Mouse (Mus musculus): ENCODE measurements around the gene Stxbp4. TPM values are rescaled to one million over a fixed set of nuclear protein-coding genes. Genes with fewer than 3 reads are reported as not detected.

Gene Stxbp4
- polyA plus RNA-seq, 1 experiment from 2014 or later: 37.4 TPM

DNA sequence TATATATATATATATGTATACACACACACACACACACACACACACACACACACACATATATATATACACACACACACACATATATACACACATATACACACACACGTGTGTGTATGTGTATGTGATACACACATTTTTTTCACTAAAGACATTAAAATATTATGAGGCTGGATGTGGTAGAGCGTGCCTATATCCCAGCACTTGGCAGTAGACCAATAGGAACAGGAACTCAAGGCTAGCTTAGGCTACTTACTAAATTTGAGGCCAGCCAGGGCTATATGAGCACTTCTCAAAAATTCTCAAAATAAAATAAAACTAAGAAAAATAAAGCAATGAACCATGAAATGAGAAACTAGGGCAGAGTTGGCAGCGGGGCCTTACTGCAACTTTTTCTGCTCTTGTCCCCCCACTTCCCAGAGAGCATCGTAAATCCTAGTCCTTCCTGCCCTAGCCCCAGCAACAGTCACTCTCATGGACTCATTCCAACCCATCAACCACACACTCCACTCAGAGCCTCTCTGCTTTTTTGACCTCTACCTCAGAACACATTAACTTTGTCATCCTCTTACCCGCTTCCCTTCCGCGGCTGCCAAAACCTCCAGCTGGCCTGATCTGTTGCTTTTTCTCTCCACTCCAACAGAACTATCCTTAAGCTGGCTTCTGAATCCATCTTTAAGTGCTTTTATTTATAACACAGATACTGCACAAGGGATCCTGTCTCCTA, 60.7 kb downstream of the Stxbp4 start:
- Histone ChIP-seq H3K27ac (no peak overlapping the region), H3K27me3 (ENCODE audit: low read depth, poor library complexity, severe bottlenecking) (no peaks in the 10 kb centered on the region), H3K36me3 (peaks cover 33% of the 10 kb centered on the region), H3K4me1 (no peaks in the 10 kb centered on the region), H3K9me3 (replicated peaks) (no peaks in the 10 kb centered on the region), H3K4me3 (no peak overlapping the region)
- no peak for DNase-seq (ENCODE audit: low spot score)
- WGBS: 92% methylated on average over 7 of the region's 7 CpGs

GRCm38 (mm10) chr11:90576282-90576972, 61.5 kb downstream of the Stxbp4 start:
- Histone ChIP-seq H3K27ac (no peak overlapping the region), H3K36me3 (peaks cover 40% of the 10 kb centered on the region), H3K4me1 (no peaks in the 10 kb centered on the region), H3K9me3 (replicated peaks) (no peaks in the 10 kb centered on the region), H3K4me3 (no peak overlapping the region), H3K27me3 (ENCODE audit: low read depth, poor library complexity, severe bottlenecking) (no peaks in the 10 kb centered on the region)
- 94% methylated on average over 8 of the region's 8 CpGs for WGBS
- DNase-seq (ENCODE audit: low spot score): no peak

DNA sequence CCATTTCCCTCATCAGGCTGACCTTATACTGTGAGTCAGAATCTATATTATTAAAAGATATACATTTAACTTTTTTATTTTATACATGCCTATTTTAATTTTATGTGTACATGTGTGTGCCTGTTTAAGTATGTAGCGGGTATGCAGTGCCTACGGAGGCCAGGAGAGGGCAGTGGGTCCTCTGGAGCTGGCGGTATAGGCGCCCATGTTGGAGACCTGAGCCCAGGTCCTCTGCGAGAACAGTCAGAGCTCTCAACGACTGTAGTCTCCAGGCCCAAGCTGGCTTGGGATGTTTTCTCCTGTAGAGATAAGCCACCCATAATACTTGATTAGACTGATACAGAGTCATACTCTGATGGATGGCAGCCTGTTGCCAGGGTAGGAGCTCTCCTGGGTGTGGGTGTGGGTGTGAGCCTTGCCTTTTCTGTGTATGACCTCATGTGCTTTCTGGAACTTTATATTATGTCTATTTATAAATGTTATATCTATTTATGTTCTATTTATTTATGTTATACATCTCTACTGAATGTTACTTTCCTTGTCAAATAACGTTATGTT, 62.3 kb downstream of the Stxbp4 start:
- no peaks in the 10 kb centered on the region for H3K27me3 ChIP-seq (ENCODE audit: low read depth, poor library complexity, severe bottlenecking)
- H3K36me3 ChIP-seq: peaks cover 48% of the 10 kb centered on the region
- H3K4me1 ChIP-seq: no peaks in the 10 kb centered on the region
- DNase-seq (ENCODE audit: low spot score): no peak
- no peaks in the 10 kb centered on the region for H3K9me3 ChIP-seq (replicated peaks)
- H3K27ac ChIP-seq: no peak overlapping the region
- H3K4me3 ChIP-seq: no peak overlapping the region
- WGBS: 95% methylated on average over 7 of the region's 7 CpGs

- WGBS: 91% methylated on average over 2 of the region's 2 CpGs
- H3K36me3 ChIP-seq: peaks cover 66% of the 10 kb centered on the region
These were observed 67.1 kb downstream of the Stxbp4 start for GRCm38 (mm10) chr11:90570646-90571259.

DNA sequence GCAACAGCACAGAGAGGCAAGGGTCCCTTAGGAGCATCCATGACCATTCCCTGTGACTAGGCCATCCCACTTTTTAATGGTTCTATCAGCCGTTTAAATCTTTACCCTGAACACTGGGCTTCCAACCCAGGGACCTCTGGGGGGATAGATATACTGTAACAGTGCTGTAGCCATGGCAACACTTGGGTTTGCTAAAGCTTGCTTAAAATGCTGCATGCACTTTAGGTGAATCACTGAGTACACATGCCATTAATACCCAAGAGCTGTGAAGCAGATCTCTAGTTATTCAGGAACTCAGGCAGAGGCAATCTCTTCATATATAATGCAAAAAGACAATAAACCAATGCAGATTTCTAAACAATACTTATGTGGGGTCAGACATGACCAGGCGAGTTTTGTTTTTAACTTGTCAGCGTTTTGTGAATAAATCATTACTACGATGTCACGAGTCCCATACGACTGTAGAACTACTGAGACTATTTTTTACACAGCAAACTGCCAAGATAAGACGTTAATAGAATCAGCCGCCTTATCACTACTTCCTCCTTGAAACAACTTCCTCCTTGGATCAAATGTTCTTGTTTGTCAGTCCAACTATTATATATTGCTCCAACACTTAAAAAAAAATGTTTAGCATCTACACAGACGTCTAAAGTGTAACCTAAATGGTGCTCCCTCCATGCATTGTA, 79.4 kb downstream of the Stxbp4 start:
- 88% methylated on average over 9 of the region's 9 CpGs for WGBS
- Histone ChIP-seq H3K9me3 (replicated peaks) (no peaks in the 10 kb centered on the region), H3K27me3 (ENCODE audit: low read depth, poor library complexity, severe bottlenecking) (no peaks in the 10 kb centered on the region), H3K4me3 (no peak overlapping the region), H3K36me3 (peaks cover 12% of the 10 kb centered on the region), H3K4me1 (no peaks in the 10 kb centered on the region), H3K27ac (no peak overlapping the region)
- DNase-seq (ENCODE audit: low spot score): no peak

More at GRCm38 (mm10) chr11:90570646-90571259, 67.1 kb downstream of the Stxbp4 start:
- Histone ChIP-seq H3K9me3 (replicated peaks) (no peaks in the 10 kb centered on the region), H3K27ac (no peak overlapping the region), H3K4me1 (no peaks in the 10 kb centered on the region), H3K4me3 (no peak overlapping the region), H3K27me3 (ENCODE audit: low read depth, poor library complexity, severe bottlenecking) (no peaks in the 10 kb centered on the region)
- no peak for DNase-seq (ENCODE audit: low spot score)

DNA sequence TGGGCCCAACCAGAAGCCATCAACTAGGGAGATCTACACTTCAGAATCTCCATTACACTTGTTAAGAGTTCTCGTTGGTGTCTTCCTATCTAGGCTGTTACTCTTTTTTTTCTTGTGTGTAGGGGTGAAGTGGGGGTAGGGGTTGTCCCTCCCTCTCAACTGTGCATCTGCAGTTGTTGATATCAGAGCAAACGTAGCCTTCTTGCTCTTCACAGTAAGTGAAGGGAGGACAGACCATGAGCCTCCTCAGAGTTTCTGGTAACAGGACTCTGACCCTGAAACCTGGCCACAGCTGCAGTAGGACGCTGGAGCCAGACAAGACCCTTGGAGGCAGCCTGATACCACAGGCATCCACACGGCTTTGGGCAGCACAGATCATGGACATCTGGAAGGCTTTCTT, 81.4 kb downstream of the Stxbp4 start:
- H3K4me3 ChIP-seq: no peak overlapping the region
- no peaks in the 10 kb centered on the region for H3K9me3 ChIP-seq (replicated peaks)
- H3K4me1 ChIP-seq: no peaks in the 10 kb centered on the region
- H3K27me3 ChIP-seq (ENCODE audit: low read depth, poor library complexity, severe bottlenecking): no peaks in the 10 kb centered on the region
- 80% methylated on average over 4 of the region's 4 CpGs for WGBS
- no peak for DNase-seq (ENCODE audit: low spot score)
- peaks cover 10% of the 10 kb centered on the region for H3K36me3 ChIP-seq
- no peak overlapping the region for H3K27ac ChIP-seq

- 61% methylated on average over 5 of the region's 5 CpGs for WGBS
- H3K4me3 ChIP-seq: no peak overlapping the region
These were observed 83.9 kb downstream of the Stxbp4 start for GRCm38 (mm10) chr11:90553963-90554362.

DNA sequence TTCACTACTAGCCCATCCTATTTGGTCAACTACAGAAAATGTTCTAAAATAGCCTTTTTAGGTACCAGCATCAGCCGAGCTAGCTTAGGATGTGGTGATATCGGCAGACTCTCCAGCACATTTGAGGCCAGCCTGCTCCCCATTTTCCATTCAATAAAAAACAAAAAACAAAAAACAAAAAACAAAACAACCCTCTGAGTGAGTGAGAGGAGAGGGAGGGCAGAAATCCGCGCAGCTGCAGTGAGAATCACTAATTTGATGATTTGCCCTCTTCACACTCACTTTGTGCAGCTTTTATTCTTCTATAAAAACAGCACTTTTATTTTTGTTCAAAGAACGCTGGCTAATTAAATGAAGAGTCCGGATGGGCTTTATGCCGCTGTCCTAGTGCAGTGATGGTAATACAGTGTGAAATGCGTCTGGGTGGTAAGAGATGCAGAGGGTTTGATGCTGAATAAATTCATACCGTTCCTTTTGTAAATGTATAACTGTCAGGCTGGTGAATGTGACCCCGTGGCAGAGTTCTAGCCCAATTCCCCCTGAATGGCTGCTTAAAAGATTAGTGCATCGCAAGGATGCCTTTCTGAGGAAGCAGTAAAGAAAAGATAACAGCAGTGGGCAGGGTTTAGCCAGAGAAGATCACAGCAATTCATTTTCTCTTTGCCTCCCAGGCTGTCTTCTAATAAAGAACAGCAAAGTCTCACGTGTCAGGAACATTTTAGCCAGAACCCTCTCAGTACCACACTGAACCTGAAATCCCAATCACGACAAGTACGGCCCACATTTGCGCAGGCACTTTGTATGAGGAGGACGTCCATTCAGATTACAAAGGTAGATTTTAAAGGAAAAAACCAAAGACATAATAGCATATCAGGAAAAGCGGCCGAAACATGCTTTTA, 85.3 kb downstream of the Stxbp4 start:
- Histone ChIP-seq H3K36me3 (peaks cover 5% of the 10 kb centered on the region; the same call in 1 of the 2 replicates), H3K27ac (no peak overlapping the region), H3K9me3 (replicated peaks) (no peaks in the 10 kb centered on the region), H3K4me1 (0 out of 2 replicates have a peak, but pooled peaks cover 3% of the 10 kb centered on the region), H3K4me3 (no peak overlapping the region), H3K27me3 (ENCODE audit: low read depth, poor library complexity, severe bottlenecking) (no peaks in the 10 kb centered on the region)
- 81% methylated on average over 18 of the region's 18 CpGs for WGBS
- no peak for DNase-seq (ENCODE audit: low spot score)

More at GRCm38 (mm10) chr11:90553963-90554362, 83.9 kb downstream of the Stxbp4 start:
- Histone ChIP-seq H3K27me3 (ENCODE audit: low read depth, poor library complexity, severe bottlenecking) (no peaks in the 10 kb centered on the region), H3K4me1 (no peaks in the 10 kb centered on the region), H3K9me3 (replicated peaks) (no peaks in the 10 kb centered on the region), H3K27ac (no peak overlapping the region), H3K36me3 (peaks cover 5% of the 10 kb centered on the region; the same call in 1 of the 2 replicates)
- no peak for DNase-seq (ENCODE audit: low spot score)

DNA sequence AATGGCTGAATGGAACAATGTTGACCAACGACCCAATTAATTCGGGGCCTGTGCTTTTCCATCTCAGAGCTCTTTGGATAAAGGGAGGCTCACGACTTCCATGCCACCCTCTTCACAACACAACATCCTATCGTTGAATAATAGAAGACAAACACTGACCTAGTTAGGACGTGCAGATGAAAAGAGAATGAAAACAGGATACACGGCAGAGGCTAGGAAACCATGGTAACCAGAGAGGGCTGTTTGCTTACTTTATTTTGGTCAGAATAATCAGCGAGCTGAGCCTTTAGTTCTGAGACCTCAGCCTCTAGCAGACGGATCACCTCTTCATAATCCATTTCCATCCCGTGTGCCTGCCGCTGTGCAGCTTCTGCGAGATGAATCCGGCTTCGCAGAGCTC, 89.3 kb downstream of the Stxbp4 start:
- Histone ChIP-seq H3K9me3 (replicated peaks) (no peaks in the 10 kb centered on the region), H3K27me3 (ENCODE audit: low read depth, poor library complexity, severe bottlenecking) (no peaks in the 10 kb centered on the region), H3K27ac (no peak overlapping the region), H3K4me1 (0 out of 2 replicates have a peak, but pooled peaks cover 3% of the 10 kb centered on the region), H3K36me3 (peaks cover 24% of the 10 kb centered on the region), H3K4me3 (no peak overlapping the region)
- DNase-seq (ENCODE audit: low spot score): no peak
- 79% methylated on average over 13 of the region's 13 CpGs for WGBS

DNA sequence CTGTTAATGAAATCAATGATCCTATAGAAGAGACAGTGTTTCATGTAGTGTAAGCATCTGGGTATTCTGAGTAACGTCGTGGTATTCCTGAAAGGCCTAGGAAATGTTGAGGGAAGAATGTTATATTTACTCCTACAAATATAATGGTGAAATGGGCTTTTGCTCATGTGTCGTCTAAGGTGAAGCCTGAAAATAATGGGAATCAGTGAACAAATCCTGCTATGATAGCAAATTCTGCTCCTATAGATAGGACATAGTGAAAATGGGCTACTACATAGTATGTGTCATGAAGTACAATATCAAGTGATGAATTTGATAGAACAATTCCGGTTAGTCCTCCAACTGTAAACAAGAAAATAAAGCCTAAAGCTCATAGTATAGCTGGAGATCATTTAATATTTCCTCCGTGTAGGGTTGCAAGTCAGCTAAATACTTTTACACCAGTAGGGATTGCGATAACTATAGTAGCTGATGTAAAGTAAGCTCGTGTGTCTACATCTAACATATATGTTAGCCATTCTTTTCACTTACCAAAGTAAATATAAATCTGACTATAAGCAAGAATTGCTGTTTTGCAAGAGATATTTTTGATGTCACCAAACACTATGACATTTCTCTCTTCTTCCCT, 99.1 kb downstream of the Stxbp4 start:
- DNase-seq (ENCODE audit: low spot score): no peak
- WGBS: 96% methylated on average over 7 of the region's 7 CpGs
- H3K4me1 ChIP-seq: no peaks in the 10 kb centered on the region
- H3K9me3 ChIP-seq (replicated peaks): no peaks in the 10 kb centered on the region
- H3K4me3 ChIP-seq: no peak overlapping the region
- no peaks in the 10 kb centered on the region for H3K27me3 ChIP-seq (ENCODE audit: low read depth, poor library complexity, severe bottlenecking)
- no peak overlapping the region for H3K27ac ChIP-seq
- peaks cover 50% of the 10 kb centered on the region for H3K36me3 ChIP-seq

- H3K4me3 ChIP-seq: no peak overlapping the region
- 89% methylated on average over 2 of the region's 2 CpGs for WGBS
- H3K27ac ChIP-seq: no peak overlapping the region
- DNase-seq (ENCODE audit: low spot score): no peak
- no peaks in the 10 kb centered on the region for H3K4me1 ChIP-seq
- H3K27me3 ChIP-seq (ENCODE audit: low read depth, poor library complexity, severe bottlenecking): no peaks in the 10 kb centered on the region
- H3K36me3 ChIP-seq: peaks cover 52% of the 10 kb centered on the region
- H3K9me3 ChIP-seq (replicated peaks): no peaks in the 10 kb centered on the region
These were observed 112.6 kb downstream of the Stxbp4 start for GRCm38 (mm10) chr11:90525311-90525710.
